Mouse (Mus musculus) kidney, adult 8-10 months (tissue): ENCODE results near the gene Gatc.
"Not testable (repeated sequence)": the region's sequence is repeated elsewhere in the genome, so short reads cannot be mapped to it uniquely, and the experiment has no call there.

Experiments used
- DNase-seq, 2 experiments: peaks; one replicate each; pipeline ENCODE4 v3.0.0; 2022

The Gatc gene

GRCm38 (mm10) chr5:115327610-115328548, 13.1 kb downstream of the Gatc start:
- DNase-seq = no peak

DNA sequence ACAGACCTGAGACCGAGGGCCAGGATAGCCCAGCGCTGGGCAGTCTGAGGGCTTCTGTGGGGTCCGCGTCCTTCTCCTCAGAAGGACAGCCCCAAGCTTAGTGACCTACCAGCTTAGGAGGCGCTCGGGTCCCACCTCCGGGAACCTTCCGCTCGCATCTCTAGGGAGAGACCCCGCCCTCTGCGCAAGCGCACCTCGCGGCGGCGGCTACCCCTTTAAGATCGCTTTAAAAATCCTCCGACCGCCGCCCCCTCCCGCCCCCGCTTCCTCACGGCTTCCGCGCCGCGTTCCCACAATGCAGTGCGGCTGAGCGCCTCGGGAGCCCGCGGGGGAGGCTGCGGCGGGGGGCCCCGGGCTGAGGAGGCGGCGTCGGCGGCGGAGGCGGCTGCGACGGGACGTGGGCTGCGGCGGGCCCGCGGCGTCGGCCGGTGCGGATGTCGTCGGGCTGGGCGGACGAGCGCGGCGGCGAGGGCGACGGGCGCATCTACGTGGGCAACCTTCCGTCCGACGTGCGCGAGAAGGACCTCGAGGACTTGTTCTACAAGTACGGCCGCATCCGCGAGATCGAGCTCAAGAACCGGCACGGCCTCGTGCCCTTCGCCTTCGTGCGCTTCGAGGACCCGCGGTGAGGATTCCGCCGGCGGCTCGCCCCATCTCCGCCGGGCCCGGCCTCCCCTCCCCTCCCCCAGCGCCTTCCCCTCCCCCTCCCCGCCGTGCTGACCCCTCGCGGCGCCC, 13.9 kb downstream of the Gatc start, which contains the start of gene Srsf9:
Gene Srsf9, plus strand, starts transcription at position 303 of the 735 bp plus-strand sequence.
- peak; percentile 95 to 96 for DNase-seq

DNA sequence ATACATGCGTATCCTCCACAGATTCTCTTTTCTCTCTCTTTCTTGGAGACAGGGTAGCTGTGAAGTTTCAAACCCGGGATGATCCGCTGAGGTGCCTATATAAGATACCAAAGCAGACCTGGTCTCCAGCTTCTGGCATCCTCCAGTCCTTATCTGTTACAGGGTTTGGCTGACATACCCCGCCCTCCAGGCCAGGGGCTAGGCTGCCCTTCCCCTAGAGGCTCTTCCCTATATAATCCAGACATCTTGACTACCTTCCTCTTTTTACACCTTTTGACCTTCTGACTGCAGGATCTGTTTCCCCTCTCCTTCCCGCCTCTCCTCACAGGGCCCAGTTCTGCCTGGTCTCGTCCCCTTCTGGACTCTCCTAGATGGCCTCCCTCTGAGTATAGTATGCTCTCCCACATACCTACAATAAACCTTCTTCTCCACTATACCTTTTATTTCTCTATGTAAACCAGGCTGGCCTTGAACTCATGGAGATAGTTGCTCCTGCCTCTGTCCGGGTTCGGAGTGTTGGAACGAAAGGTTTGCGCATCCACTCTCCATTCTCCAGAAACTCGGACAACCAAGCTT, 14.6 kb downstream of the Gatc start:
- no peak for DNase-seq

- DNase-seq = peak; percentile 51 to 53
Measured at GRCm38 (mm10) chr5:115319004-115319940, 21.7 kb downstream of the Gatc start.

GRCm38 (mm10) chr5:115317645-115318328, 23.2 kb downstream of the Gatc start:
- no peak for DNase-seq

- no peak for DNase-seq
Measured at GRCm38 (mm10) chr5:115316968-115317644, 23.9 kb downstream of the Gatc start.

DNA sequence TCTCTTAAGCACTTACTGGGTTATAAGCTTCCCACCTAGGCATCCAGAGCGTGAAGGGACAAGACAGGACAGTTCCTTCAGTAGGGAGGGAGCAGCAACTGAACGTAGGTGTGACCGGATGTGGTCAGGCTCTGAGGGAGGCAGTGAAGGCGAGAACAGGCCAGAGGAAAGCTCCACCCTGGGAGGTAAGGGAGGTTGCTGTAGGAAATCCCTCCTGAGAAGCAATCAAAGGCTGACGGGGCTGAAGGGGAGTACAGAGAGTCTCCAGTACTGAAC, 27.4 kb downstream of the Gatc start:
- no peak for DNase-seq

DNA sequence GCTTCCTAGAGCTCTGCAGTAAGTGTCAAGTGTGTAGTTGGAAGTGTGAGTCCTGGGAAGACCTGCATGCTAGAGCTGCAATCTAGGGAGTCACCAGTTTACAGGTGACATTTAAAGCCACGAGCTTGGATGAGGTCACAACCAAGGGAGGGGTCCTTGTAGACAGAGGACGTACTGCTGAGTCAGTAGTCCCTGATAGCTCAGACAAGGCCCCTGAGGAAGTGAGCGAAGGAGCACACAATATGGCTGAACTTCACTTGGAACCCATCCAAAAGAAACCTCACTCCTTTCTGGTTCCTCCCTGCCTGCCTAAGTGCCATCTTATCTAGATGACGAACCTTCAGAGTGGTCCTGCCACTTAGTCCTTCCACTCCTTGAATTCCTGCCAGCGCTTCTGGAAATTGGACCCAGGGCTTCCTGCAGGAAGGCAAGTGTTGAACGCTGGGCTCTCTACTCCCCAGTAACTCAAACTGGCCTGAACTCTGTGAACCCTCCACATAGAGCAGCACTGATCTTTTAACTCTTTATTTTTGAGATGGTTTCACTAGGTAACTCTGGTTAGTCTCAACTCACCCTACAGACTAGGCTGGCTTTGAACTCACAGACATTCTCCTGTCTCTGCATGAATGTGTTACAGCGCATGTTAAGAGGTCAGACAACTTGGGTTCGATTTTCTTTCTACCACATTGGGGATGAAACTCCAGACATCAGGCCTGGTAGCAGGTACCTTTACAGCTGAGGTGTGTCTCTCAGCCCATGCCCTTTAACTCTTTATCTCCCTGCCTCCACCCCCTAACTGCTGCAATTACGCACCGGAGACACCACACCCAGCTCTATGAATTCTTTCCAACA, 27.9 kb downstream of the Gatc start:
- DNase-seq = no peak

DNA sequence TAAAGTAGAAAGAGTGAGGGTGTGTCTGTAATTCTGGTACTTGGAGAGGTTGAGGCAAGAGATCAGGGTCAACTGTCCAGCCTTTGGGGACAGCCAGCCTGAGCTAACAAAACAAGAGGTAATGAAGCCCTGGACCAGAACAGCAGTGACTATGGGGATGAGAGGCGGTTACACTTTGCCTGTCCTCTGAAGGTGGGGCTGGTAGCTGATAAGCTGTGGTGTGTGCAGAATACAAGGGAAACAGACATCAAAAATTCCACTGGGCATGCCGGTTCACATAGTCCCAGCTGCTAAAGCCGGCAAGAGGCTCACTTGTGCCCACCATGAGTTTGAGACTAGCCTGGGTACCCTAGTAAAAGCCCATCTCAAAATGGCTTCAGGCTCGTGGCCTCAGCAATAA, 28.6 kb downstream of the Gatc start:
- DNase-seq = no peak

GRCm38 (mm10) chr5:115302190-115302589, 38.8 kb downstream of the Gatc start:
- not testable (repeated sequence) for DNase-seq

- peak in 1 of 2 experiments; percentile 19 for DNase-seq
Measured at GRCm38 (mm10) chr5:115301615-115302014, 39.4 kb downstream of the Gatc start.

- peak; percentile 98 to 99 for DNase-seq
Measured at GRCm38 (mm10) chr5:115300792-115301614, 40.0 kb downstream of the Gatc start, which contains the start of gene Dynll1. Gene Dynll1 (minus strand): TSS chr5:115300999.

DNA sequence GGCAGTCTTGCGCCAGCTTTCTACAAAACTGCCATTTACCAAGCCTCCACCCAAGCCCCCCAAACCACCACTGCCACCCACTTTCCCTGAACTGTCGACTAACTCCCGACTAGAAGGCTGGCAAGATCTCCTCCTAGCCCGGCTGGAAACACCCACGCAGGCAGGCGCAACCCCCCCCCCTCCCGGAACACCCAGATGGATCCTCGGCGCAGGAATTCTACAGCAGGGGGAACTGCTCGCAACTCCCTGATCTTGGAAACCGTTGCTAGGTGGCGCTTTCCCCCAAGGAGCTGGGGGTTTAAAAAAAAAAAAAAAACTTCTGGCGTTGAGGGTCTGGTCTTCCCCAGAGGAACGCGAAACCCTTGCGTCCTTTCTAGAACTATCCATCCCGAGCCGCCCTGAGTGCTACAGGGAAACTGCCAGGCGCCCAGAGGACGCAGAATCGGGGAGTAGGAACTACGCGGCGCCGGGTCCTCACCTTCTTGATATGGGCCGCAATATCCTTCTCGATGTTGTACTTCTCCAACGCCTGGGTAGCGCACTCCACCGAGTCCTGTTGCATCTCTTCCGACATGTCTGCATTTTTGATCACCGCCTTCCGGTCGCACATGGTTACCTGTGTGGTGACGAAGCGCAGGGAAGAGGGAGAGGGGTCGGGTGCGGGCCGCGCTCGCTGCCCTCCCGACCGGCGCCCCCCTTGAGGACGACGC, 40.8 kb downstream of the Gatc start:
- peak; percentile 33 to 55 for DNase-seq

GRCm38 (mm10) chr5:115296347-115296746, 44.6 kb downstream of the Gatc start:
- DNase-seq = no peak

DNA sequence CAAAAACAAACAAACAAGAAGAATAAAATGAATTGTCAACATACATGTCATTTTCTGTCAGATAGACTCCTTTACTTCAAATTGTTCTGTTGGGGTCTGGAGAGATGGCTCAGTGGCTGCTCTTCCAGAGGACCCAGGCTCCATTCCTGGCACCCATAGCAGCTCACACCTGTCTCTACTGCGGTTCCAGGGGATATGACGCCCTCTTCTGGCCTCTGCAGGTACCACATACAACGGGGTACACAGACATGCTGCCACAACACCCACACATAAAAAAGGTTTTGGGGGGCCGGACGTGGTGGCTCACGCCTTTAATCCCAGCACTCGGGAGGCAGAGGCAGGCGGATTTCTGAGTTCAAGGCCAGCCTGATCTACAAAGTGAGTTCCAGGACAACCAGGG, 46.8 kb downstream of the Gatc start:
- DNase-seq = no peak

DNA sequence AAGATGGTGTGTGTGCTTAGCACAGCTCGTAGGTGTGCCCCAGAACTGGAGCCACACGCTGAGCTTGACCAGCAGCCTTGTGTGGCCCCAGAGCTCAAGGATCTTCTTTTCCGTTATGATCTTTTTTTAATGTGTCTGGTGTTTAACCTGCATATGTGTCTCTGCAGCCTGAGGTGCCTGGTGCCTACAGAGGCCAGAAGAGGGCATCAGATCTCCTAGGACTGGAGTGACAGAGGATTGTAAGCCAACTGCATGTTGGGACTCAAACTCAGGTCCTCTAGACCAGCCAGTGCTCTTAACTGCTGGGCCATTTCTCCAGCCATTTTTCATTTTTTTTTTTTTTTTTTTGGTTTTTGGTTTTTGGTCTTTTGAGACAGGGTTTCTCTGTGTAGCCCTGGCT, 56.2 kb downstream of the Gatc start:
- no peak for DNase-seq
